Mouse (Mus musculus) skeletal muscle tissue, postnatal 0 days (tissue): ENCODE results near the gene Col1a2. TPM values are rescaled to one million over a fixed set of nuclear protein-coding genes. Genes with fewer than 3 reads are reported as not detected.

ENCODE experiments used
- polyA plus RNA-seq: library from polyadenylated mRNA; unstranded; fragments of >200 nt; fragmentation: Nextera tagmentation; extraction: Ambion mirVana; gene quantifications from 2 replicates; pipeline ENCODE4 v1.2.1, GENCODE M21; 2015

The Col1a2 gene
- 887 and 1,192 TPM in 2 replicates for polyA plus RNA-seq

DNA sequence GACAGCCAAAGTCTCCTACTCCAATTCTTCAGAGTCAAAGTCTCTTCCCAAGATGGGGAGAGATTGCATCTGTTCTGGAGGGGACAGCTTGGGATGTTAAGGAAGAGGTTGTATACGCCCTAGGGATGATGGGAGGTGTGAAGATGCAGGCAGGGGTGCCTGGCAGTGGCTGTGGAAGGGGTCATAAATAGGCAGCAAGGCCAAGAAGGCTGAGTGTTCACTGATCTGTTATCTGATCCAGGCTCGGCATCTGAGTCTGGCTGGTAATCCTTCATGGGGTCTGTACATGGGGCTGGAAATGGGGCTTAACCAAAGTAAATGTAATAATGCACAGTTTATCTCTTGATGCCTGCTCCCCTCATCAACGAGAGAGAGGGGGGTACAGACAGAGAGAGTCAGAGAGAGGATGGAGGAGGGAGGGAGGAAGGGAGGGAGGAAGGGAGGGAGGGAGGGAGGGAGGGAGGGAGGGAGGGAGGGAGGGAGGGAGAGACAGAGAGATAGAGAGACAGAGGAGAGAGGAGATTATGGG, at the start of gene Col1a2:
TSS of gene Col1a2 (plus strand) at position 212 of the 529 bp plus-strand sequence.

Other genes with a start within 250 kb of the Col1a2 start
- gene Casd1, start 96.0 kb downstream of the Col1a2 start, polyA plus RNA-seq: 32.7 and 35.8 TPM in 2 replicates
- gene Sgce, start 242.4 kb downstream of the Col1a2 start, polyA plus RNA-seq: 67.5 and 68.9 TPM in 2 replicates
- 7.4 and 10.8 TPM in 2 replicates for gene Peg10, start 242.5 kb downstream of the Col1a2 start, polyA plus RNA-seq